Mouse (Mus musculus) C2C12 (cell line): ENCODE data around the gene Tmprss9. TPM values are rescaled to one million over a fixed set of nuclear protein-coding genes. Genes with fewer than 3 reads are reported as not detected.

Source experiments
- H3K27me3 ChIP-seq: one replicate; pipeline ENCODE4 v1.6.1; 2011; ENCODE audit not compliant: control insufficient read depth, insufficient read depth, insufficient read length
- H3K36me3 ChIP-seq: one replicate; pipeline ENCODE4 v1.6.1; 2011; ENCODE audit not compliant: control insufficient read depth, insufficient read depth
- H3K4me3 ChIP-seq: one replicate; pipeline ENCODE4 v1.5.1; 2011; ENCODE audit warnings: mild to moderate bottlenecking, control low read depth; ENCODE audit not compliant: poor library complexity, insufficient read depth, severe bottlenecking
- H3K79me2 ChIP-seq: one replicate; pipeline ENCODE4 v1.6.1; 2011; ENCODE audit not compliant: control insufficient read depth, insufficient read depth
- H3K79me3 ChIP-seq: one replicate; pipeline ENCODE4 v1.6.1; 2011; ENCODE audit warnings: low read depth, control low read depth
- H3ac ChIP-seq: one replicate; pipeline ENCODE3; 2011; ENCODE audit warnings: low read depth; ENCODE audit not compliant: control insufficient read depth, insufficient read length
- CEBPB ChIP-seq: IDR thresholded peaks from one replicate; pipeline ENCODE4 v1.6.1; 2011; ENCODE audit warnings: low read depth, mild to moderate bottlenecking, control low read depth, moderate library complexity
- CTCF ChIP-seq: IDR thresholded peaks from one replicate; pipeline ENCODE4 v1.5.1; 2011; ENCODE audit not compliant: control insufficient read depth, insufficient read depth, insufficient read length
- FOSL1 ChIP-seq: IDR thresholded peaks from one replicate; pipeline ENCODE4 v1.8.0; 2011; ENCODE audit warnings: mild to moderate bottlenecking, low read length; ENCODE audit not compliant: poor library complexity, insufficient read depth, severe bottlenecking
- MAX ChIP-seq: IDR thresholded peaks from one replicate; pipeline ENCODE4 v1.6.1; 2011; ENCODE audit warnings: mild to moderate bottlenecking, control low read depth
- MYOD1 ChIP-seq: IDR thresholded peaks from one replicate; pipeline ENCODE4 v1.6.1; 2011; ENCODE audit warnings: low read depth; ENCODE audit not compliant: control insufficient read depth, insufficient read length
- MYOG ChIP-seq: IDR thresholded peaks from one replicate; pipeline ENCODE4 v1.6.1; 2011; ENCODE audit not compliant: control insufficient read depth, insufficient read length; ENCODE audit errors: extremely low read depth
- USF1 ChIP-seq: IDR thresholded peaks from one replicate; pipeline ENCODE4 v1.6.1; 2011; ENCODE audit warnings: low read depth, mild to moderate bottlenecking, control low read depth, moderate library complexity
- polyA plus RNA-seq: library from polyadenylated mRNA; unstranded; fragments of >200 nt; fragmentation: generic; extraction: Trizol; gene quantifications from one replicate; pipeline ENCODE4 v1.2.1, GENCODE M21; 2012; ENCODE audit warnings: missing spikeins

Gene Tmprss9
- polyA plus RNA-seq, 1 experiment: 0.02 TPM

DNA sequence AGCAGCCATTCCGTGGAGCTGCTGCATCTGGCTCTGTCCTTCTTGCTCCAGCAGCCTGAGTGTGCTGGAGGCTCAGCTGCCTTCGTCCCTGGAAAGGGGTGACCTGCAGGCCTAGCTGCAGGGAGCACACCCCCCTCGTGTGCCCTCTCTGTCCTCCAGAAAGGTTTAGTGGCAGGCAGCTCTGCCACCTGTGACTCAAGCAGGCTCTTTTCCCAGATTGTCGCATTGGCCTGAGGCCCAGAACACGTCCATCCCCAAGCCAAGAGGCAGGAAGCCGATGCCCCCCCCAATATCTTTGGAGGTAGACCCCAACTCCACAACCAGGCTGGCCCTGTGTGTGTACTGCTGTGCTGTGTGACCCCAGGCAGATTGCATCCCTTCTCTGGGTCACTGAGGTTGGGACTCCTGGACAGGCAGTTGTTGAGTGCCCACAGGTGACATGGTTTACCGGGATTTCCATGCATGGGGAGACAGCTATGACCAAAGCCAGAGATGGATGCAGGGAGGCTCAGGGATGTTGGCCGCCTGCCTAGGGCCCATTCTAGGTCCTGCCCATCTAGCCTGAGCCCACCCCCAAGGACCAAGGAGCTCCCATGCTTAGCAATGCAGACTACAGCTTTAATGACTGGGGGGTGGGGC lies 26.5 kb upstream of the Tmprss9 start:
- Histone ChIP-seq H3K27me3 (peaks cover 41% of the 10 kb centered on the region), H3K36me3 (no peaks in the 10 kb centered on the region), H3K4me3 (no peak overlapping the region), H3K79me2 (no peaks in the 10 kb centered on the region), H3K79me3 (no peaks in the 10 kb centered on the region), H3ac (no peak overlapping the region)
- TF ChIP-seq CTCF (no peak), CEBPB (no peak), MAX (no peak), MYOD1 (no peak), FOSL1 (no peak), USF1 (no peak), MYOG (no peak)

DNA sequence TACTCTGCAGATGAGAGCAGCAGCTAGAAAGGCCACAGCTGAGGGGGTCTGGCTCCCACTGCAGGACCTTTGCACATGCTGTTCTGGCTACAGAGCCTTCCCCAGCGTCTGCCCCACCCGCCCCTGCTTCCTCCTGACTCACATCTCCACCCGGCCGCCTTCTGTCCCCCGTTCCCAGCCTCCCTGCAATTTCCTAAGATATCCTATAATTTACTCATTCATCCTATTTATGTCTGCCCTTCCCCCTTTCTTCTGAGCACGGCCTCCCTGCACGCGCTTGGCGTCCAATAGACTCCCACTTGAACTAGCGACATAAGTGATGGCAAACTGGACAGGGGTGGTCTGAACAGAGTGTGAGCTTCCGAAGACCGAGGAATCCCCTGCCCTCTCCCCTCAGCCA lies 25.9 kb upstream of the Tmprss9 start:
- H3K79me2 ChIP-seq: no peaks in the 10 kb centered on the region
- peaks cover 41% of the 10 kb centered on the region for H3K27me3 ChIP-seq
- H3K36me3 ChIP-seq: peaks cover 3% of the 10 kb centered on the region
- H3K79me3 ChIP-seq: no peaks in the 10 kb centered on the region
- TF ChIP-seq FOSL1 (no peak), MYOG (no peak), USF1 (no peak), CTCF (no peak)
- H3ac ChIP-seq: no peak overlapping the region
- H3K4me3 ChIP-seq: no peak overlapping the region

DNA sequence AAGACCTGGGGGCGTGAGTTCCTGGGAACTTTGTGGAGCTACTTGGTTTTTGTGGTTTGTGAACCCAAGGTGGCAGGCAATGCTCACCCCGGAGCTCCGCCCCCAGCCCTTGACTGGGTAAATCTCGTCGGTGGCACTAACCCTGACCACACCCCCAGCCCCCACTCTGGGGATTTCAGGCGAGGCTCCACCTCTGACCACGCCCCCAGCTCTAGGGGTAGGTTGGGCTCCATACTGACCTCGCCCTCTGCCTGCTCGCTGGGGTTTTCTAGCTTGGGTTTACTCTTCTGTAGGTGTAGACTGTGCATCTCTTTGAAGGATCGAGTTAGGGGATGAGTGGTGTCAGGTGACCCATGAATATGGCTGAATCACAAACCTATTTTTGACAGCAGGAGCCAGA lies 23.1 kb upstream of the Tmprss9 start:
- no peak for TF ChIP-seq MYOG
- TF ChIP-seq FOSL1: no peak
- TF ChIP-seq MAX: no peak
- peak; percentile 20 for TF ChIP-seq USF1
- Histone ChIP-seq H3K36me3 (peaks cover 28% of the 10 kb centered on the region), H3ac (no peak overlapping the region)

DNA sequence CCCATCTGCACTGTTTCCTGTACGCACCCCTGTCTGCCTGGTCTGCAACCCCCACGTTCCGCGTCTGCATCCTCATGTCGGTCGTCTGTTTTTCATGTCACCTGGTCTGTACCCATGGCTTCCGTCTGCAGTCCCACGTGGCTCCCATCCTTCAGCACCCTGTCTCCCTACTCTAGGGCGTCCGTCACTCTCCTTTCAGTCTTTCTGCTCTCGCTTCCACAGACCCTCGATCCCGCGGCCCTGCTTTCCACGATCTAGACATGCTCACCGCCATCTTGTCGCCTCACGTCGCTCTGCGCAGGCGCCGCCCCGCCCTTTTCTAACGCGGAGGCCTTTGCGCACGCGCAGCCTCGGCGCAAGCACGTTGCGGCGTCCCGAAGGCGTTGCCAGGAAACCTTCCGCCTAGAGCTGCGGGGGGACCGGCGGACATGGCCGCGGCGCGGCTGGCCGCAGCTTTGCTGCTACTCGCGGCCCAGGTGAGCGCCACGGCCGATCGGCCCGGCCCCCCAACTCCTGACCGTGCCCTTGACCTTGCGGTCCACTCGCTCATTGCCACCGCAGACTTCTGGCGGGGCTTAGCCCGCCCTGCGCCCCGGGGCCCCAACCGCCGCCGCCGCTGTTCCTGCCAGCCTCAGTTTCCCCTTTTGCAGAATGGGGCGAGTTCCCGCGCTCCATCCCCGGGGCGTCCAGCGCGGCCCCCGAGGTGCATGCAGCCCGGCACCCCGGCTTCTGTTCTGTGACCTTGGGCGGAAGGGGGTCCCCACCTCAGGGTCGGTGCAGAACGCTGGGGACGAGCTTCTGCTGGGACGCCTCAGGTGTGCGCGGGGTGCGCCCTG lies 16.5 kb upstream of the Tmprss9 start, which contains the start of the genes Lsm7 and Sppl2b:
Lsm7 (minus strand) TSS at position 297 of the 836 bp plus-strand sequence.
Sppl2b (plus strand) TSS at position 363 of the 836 bp plus-strand sequence.
- Histone ChIP-seq H3K79me3 (peaks cover 35% of the 10 kb centered on the region), H3ac (peak within 1 kb of the TSS; percentile 98), H3K27me3 (no peaks in the 10 kb centered on the region), H3K79me2 (peaks cover 73% of the 10 kb centered on the region), H3K4me3 (peak within 1 kb of the TSS; percentile 98), H3K36me3 (peaks cover 29% of the 10 kb centered on the region)
- TF ChIP-seq CEBPB (no peak), MAX (no peak), MYOG (no peak), FOSL1 (no peak), CTCF (no peak)

More for the DNA sequence above, 23.1 kb upstream of the Tmprss9 start:
- Histone ChIP-seq H3K4me3 (no peak overlapping the region), H3K27me3 (peaks cover 20% of the 10 kb centered on the region), H3K79me3 (peaks cover 6% of the 10 kb centered on the region), H3K79me2 (peaks cover 9% of the 10 kb centered on the region)

DNA sequence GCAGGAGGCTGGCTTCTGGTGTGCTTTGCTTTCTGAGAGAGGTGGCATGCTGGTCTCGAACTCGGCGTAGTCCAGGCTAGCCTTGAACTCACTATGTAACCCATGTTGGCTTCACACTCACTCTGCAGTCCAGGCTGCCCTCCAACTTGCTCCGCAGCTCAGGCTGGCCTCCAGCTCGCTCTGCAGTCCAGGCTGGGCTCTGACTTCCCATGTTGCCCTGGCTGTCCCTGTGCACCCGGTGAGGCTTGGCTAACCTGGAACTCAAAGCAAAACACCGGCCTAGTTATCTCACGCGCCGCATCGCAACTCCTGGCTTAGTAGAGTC lies 15.9 kb upstream of the Tmprss9 start:
- no peaks in the 10 kb centered on the region for H3K27me3 ChIP-seq
- H3K79me2 ChIP-seq: peaks cover 73% of the 10 kb centered on the region
- H3K4me3 ChIP-seq: peak overlapping the region; percentile 98
- peak overlapping the region; percentile 80 for H3ac ChIP-seq
- H3K79me3 ChIP-seq: peaks cover 35% of the 10 kb centered on the region
- peaks cover 27% of the 10 kb centered on the region for H3K36me3 ChIP-seq
- TF ChIP-seq FOSL1: no peak
- TF ChIP-seq MYOG: no peak
- TF ChIP-seq CTCF: no peak
- TF ChIP-seq CEBPB: no peak
- no peak for TF ChIP-seq MAX
- TF ChIP-seq USF1: no peak
- TF ChIP-seq MYOD1: no peak
